Mouse (Mus musculus): ENCODE measurements around the gene Arpc5l. TPM values are rescaled to one million over a fixed set of nuclear protein-coding genes. Genes with fewer than 3 reads are reported as not detected.

Arpc5l gene
- polyA plus RNA-seq, 1 experiment, result not detected

DNA sequence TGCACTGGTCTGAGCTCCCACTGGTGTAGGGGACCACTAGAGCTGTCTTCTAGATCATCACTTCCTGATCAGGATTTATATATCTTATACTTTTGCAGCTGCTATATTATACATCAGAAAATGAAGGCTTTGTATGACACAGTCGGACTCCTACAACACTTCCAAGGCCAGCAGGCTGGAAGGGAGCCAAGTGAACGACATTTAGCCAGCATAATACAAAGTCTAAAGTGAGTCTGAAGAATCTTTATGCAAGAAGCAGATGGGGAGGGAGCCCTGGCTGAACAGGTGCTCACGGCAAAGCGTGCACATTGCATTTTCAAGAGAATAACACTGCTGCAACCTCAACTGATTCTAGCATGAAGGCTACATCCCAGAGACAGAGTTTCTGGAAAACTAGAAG is 12.7 kb upstream of the Arpc5l start:
- 39% methylated on average over 4 of the region's 4 CpGs for WGBS
- TF ChIP-seq CTCF (IDR thresholded peaks at IDR 0.05; ENCODE audit: insufficient read depth, low read depth, low read length) (no peak), POLR2A (IDR thresholded peaks at IDR 0.05; ENCODE audit: insufficient read depth, low read depth, low read length) (no peak)
- no peaks in the 10 kb centered on the region for H3K4me1 ChIP-seq (ENCODE audit: control insufficient read depth, insufficient read depth, low read length)
- H3K27ac ChIP-seq (ENCODE audit: insufficient read depth, low read depth, low read length), result no peak overlapping the region
- H3K4me3 ChIP-seq (ENCODE audit: insufficient read depth, low read depth, low read length), result no peak overlapping the region

DNA sequence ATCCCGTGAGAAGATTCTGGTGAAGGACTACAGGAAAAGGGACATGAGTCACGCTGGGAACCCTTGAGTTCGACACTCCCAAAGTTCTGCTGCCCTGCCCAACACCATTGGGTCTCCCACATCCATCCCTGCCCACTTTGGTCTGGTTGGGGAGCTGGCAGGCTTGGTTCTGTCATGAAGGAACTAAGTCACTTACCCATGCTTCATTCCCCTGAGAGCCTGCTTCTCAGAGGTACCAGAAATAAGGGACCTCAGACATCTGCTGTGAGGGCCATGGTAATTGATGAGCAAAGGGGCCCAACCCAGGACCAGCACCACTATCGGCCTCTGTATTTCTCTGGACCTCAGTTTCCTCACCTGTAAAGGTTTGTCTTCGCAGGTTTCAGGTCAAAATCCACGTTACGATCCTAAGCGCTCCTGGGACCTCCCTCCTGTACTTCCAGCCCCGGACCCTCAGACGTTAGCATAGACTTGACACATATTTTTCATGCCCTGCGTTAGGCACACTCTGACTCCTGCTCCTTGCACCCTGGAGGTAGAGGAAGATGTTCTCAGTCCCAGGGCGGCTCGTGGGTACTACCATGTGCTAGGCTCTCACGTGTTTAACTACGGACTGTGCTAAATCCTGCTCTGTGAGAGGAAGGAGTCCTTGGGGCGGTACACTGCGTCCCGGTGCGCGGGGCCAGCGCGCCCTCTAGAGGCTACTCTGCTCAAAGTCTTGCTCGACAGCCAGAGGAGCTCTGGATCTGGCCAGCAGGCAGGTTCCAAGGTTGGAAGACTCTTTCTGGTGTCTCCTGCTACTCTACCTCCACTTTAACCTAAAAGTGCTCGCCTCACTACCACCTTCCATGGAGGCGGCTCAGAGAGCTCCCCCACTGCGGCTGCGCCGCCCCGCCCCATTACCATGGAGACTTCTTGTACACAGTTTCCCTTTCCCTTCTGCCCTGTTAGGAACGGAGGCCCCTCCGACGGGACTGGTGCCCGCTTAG is 7.5 kb upstream of the Arpc5l start, which contains the start of gene Wdr38:
TSS of gene Wdr38 (plus strand) at position 91 of the 989 bp plus-strand sequence.
- Histone ChIP-seq H3K4me1 (ENCODE audit: control insufficient read depth, insufficient read depth, low read length) (peaks cover 6% of the 10 kb centered on the region; the same call in 1 of the 2 replicates), H3K4me3 (ENCODE audit: insufficient read depth, low read depth, low read length) (peak within 1 kb of the TSS; percentile 43), H3K27ac (ENCODE audit: insufficient read depth, low read depth, low read length) (no peak within 1 kb of the TSS)
- WGBS, result 13% methylated on average over 33 of the region's 33 CpGs
- TF ChIP-seq POLR2A (IDR thresholded peaks at IDR 0.05; ENCODE audit: insufficient read depth, low read depth, low read length) (no peak), CTCF (IDR thresholded peaks at IDR 0.05; ENCODE audit: insufficient read depth, low read depth, low read length) (peak; percentile 99)

DNA sequence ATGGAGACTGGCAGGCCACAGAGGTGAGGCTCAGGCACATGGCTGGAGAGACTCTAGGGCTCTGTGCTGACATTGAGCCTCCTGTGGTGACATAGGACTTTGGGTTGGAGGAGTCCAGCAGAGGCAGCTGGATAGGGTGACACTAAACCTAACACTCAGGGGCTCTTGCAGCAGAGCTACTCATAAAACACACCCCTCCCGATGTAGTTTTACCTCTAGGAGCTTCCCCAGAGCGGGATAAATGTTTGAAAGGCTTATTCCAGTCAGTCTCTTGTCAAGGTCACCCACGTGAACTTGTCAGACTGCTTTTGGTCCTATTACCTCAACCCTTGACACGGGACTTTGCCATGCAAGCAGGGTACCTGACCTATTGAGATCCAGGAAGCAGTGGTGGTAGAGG is 5.8 kb upstream of the Arpc5l start:
- H3K4me1 ChIP-seq (ENCODE audit: control insufficient read depth, insufficient read depth, low read length), result peaks cover 15% of the 10 kb centered on the region
- H3K4me3 ChIP-seq (ENCODE audit: insufficient read depth, low read depth, low read length), result no peak overlapping the region
- no peak overlapping the region for H3K27ac ChIP-seq (ENCODE audit: insufficient read depth, low read depth, low read length)
- 60% methylated on average over 4 of the region's 4 CpGs for WGBS
- TF ChIP-seq POLR2A (IDR thresholded peaks at IDR 0.05; ENCODE audit: insufficient read depth, low read depth, low read length) (no peak), CTCF (IDR thresholded peaks at IDR 0.05; ENCODE audit: insufficient read depth, low read depth, low read length) (no peak)

DNA sequence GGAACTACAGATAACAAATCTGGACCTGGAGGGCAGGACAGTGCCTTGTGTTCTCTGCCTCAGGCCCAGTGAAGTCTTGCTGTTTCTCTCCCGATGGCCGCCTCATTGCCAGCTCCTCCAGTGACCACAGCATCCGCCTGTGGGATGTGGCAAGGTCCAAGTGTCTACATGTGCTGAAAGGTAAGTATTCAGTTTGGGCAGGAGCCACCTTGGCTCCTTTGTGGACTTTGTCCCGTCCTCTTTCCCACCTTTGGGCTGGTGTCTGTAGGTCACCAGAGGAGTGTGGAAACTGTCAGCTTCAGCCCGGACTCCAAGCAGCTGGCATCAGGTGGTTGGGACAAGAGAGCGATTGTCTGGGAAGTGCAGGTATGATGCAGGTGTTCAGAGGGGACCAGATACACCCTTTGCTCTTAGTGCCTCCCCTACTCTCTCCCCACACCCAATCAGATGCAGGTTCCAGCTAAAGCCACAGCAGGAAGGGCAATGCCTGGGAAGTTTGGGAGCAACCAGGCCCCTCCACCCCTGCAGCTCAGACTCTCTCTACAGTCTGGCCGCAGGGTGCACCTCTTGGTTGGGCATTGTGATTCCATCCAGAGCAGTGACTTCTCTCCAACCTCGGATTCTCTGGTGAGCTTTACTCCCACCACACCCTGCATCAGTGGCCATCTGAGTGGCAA is 5.1 kb upstream of the Arpc5l start:
- TF ChIP-seq CTCF (IDR thresholded peaks at IDR 0.05; ENCODE audit: insufficient read depth, low read depth, low read length) (no peak), POLR2A (IDR thresholded peaks at IDR 0.05; ENCODE audit: insufficient read depth, low read depth, low read length) (no peak)
- WGBS, result 68% methylated on average over 8 of the region's 8 CpGs
- Histone ChIP-seq H3K27ac (ENCODE audit: insufficient read depth, low read depth, low read length) (no peak overlapping the region), H3K4me1 (ENCODE audit: control insufficient read depth, insufficient read depth, low read length) (peaks cover 15% of the 10 kb centered on the region), H3K4me3 (ENCODE audit: insufficient read depth, low read depth, low read length) (no peak overlapping the region)

DNA sequence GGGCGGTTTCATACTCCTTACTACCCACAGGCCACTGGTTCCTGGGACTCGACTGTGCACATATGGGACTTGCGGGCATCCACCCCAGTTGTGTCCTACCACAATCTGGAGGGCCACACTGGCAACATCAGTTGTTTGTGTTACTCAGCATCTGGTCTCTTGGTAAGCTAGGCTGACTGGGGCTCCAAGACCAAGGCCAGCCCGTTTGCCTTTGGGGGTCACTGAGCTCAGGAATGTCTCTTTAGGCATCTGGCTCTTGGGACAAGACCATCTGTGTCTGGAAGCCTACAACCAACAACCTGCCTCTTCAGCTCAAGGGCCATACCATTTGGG is 4.6 kb upstream of the Arpc5l start:
- H3K27ac ChIP-seq (ENCODE audit: insufficient read depth, low read depth, low read length), result no peak overlapping the region
- H3K4me1 ChIP-seq (ENCODE audit: control insufficient read depth, insufficient read depth, low read length), result peaks cover 15% of the 10 kb centered on the region
- no peak for TF ChIP-seq CTCF (IDR thresholded peaks at IDR 0.05; ENCODE audit: insufficient read depth, low read depth, low read length)
- TF ChIP-seq POLR2A (IDR thresholded peaks at IDR 0.05; ENCODE audit: insufficient read depth, low read depth, low read length), result no peak
- WGBS, result 81% methylated on average over 4 of the region's 4 CpGs
- H3K4me3 ChIP-seq (ENCODE audit: insufficient read depth, low read depth, low read length), result no peak overlapping the region

DNA sequence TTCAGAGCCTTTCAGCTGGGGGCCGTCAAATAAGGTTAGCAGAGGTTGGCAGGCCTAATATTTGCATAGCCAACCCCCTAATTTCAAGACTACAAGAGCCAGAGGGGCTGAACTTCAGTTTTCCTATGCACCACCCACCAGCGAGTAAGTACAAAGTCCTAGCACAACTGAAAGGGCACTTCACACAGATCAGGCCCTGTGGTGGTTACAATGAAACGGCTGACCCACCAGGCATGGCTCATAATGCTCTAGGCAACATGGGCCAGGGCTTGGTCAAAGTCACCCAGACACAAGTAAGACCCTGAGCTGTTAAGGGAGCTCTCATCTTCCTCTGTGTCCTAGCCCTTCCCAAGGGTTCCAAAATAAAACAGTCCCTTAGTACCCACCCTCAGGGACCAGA is 3.3 kb upstream of the Arpc5l start:
- TF ChIP-seq CTCF (IDR thresholded peaks at IDR 0.05; ENCODE audit: insufficient read depth, low read depth, low read length) (no peak), POLR2A (IDR thresholded peaks at IDR 0.05; ENCODE audit: insufficient read depth, low read depth, low read length) (no peak)
- Histone ChIP-seq H3K27ac (ENCODE audit: insufficient read depth, low read depth, low read length) (no peak overlapping the region), H3K4me3 (ENCODE audit: insufficient read depth, low read depth, low read length) (no peak overlapping the region), H3K4me1 (ENCODE audit: control insufficient read depth, insufficient read depth, low read length) (peaks cover 15% of the 10 kb centered on the region)
- 54% methylated on average over 3 of the region's 3 CpGs for WGBS

DNA sequence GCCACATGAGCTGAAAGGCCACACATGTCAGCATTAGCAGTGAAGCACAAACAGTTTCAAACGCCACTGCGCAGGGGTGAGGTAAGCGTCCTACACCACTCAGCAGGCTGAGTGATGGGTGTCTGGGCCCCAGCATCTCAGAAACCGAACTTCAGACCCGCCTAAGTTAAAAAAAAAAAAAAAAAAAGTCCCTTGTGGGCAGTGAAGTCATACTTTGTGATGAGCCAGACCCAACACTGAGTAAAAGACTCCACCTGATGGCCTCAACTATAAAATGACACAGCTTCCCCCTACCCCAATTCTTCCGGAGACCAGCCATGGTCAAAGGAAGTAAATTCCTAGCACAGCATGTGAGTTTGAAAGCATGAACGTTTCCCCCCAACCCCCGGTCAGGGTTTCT is 2.0 kb upstream of the Arpc5l start:
- Histone ChIP-seq H3K4me1 (ENCODE audit: control insufficient read depth, insufficient read depth, low read length) (peaks cover 11% of the 10 kb centered on the region), H3K4me3 (ENCODE audit: insufficient read depth, low read depth, low read length) (no peak overlapping the region), H3K27ac (ENCODE audit: insufficient read depth, low read depth, low read length) (no peak overlapping the region)
- no peak for TF ChIP-seq CTCF (IDR thresholded peaks at IDR 0.05; ENCODE audit: insufficient read depth, low read depth, low read length)
- no peak for TF ChIP-seq POLR2A (IDR thresholded peaks at IDR 0.05; ENCODE audit: insufficient read depth, low read depth, low read length)
- WGBS, result 37% methylated on average over 8 of the region's 8 CpGs

DNA sequence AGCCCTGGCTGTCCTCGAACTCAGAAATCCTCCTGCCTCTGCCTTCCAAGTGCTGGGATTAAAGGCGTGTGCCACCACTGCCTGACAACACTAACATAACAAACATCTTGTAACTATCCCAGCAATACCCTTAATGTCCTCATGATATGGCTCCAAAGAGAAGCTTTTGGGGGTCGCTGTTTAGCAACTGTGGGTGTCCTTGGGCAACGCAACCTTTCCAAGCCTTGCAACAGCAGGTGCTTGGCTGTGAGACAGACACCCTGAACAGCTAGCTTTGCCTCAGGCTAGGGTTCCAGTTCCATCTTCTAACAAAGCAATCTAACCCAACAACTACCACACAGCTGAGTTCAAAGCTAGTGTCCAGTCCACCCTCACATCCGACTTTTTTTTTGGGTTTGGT is 1.6 kb upstream of the Arpc5l start:
- Histone ChIP-seq H3K4me1 (ENCODE audit: control insufficient read depth, insufficient read depth, low read length) (peaks cover 9% of the 10 kb centered on the region), H3K27ac (ENCODE audit: insufficient read depth, low read depth, low read length) (no peak overlapping the region), H3K4me3 (ENCODE audit: insufficient read depth, low read depth, low read length) (no peak overlapping the region)
- 70% methylated on average over 5 of the region's 5 CpGs for WGBS
- TF ChIP-seq POLR2A (IDR thresholded peaks at IDR 0.05; ENCODE audit: insufficient read depth, low read depth, low read length) (no peak), CTCF (IDR thresholded peaks at IDR 0.05; ENCODE audit: insufficient read depth, low read depth, low read length) (no peak)

DNA sequence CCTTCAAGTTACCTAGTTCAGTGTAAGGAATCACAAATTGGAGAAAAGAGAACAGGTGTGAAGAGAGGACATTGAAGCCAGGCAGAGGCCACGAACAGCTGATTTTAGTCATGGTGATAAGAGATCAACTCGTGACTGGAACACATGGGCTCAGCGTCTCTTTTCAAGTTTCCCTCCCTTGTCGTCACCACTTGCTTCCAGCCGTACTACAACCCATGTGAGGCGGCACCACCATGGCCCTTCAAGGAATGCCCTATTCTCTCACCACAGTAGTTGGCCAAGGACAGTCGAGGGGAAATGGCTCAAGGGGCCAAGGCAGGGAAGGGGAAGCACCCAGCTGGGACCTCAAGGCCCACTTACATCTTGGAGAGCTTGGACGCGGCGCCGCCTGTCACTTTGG is 776 bp upstream of the Arpc5l start:
- Histone ChIP-seq H3K4me3 (ENCODE audit: insufficient read depth, low read depth, low read length) (peak overlapping the region; percentile 55), H3K27ac (ENCODE audit: insufficient read depth, low read depth, low read length) (no peak overlapping the region), H3K4me1 (ENCODE audit: control insufficient read depth, insufficient read depth, low read length) (peaks cover 9% of the 10 kb centered on the region)
- under 1% methylated on average over 11 of the region's 11 CpGs for WGBS
- TF ChIP-seq CTCF (IDR thresholded peaks at IDR 0.05; ENCODE audit: insufficient read depth, low read depth, low read length) (no peak), POLR2A (IDR thresholded peaks at IDR 0.05; ENCODE audit: insufficient read depth, low read depth, low read length) (no peak)
